Mouse (Mus musculus) CH12.LX (cell line): ENCODE results near the gene Polr2i.

Experiments
- CTCF ChIP-seq, 2 experiments: IDR thresholded peaks in 1 of 2; conservative IDR thresholded peaks in 1 of 2; 2 replicates each; pipeline ENCODE4 v1.5.1; 2011 to 2012; ENCODE audit warnings: low read depth in 2 of 2, low read length in 2 of 2, improper control_type of control experiment in 1 of 2, inconsistent platforms in 1 of 2, mild to moderate bottlenecking in 1 of 2, moderate library complexity in 1 of 2
- EP300 ChIP-seq: IDR thresholded peaks from 2 replicates; pipeline ENCODE4 v1.6.1; 2011; ENCODE audit warnings: low read length, improper control_type of control experiment
- GABPA ChIP-seq: IDR thresholded peaks from 2 replicates; pipeline ENCODE4 v1.6.1; 2012; ENCODE audit warnings: low read depth, low read length, improper control_type of control experiment, inconsistent platforms; ENCODE audit not compliant: insufficient replicate concordance
- KAT2A ChIP-seq: IDR thresholded peaks from 2 replicates; pipeline ENCODE4 v1.6.1; 2012; ENCODE audit warnings: low read length, improper control_type of control experiment, inconsistent platforms; ENCODE audit not compliant: insufficient replicate concordance
- MAX ChIP-seq: IDR thresholded peaks from 2 replicates; pipeline ENCODE4 v1.6.1; 2011; ENCODE audit warnings: low read length, improper control_type of control experiment
- MAZ ChIP-seq: IDR thresholded peaks from 2 replicates; pipeline ENCODE4 v1.6.1; 2012; ENCODE audit warnings: low read depth, mild to moderate bottlenecking, inconsistent platforms, low read length, improper control_type of control experiment, moderate library complexity
- MXI1 ChIP-seq: IDR thresholded peaks from 2 replicates; pipeline ENCODE4 v1.6.1; 2011; ENCODE audit warnings: mild to moderate bottlenecking, low read depth, low read length, improper control_type of control experiment
- MYC ChIP-seq: IDR thresholded peaks from 2 replicates; pipeline ENCODE4 v1.6.1; 2011; ENCODE audit warnings: low read depth, mild to moderate bottlenecking, improper control_type of control experiment, low read length
- POLR2A ChIP-seq: IDR thresholded peaks from 2 replicates; pipeline ENCODE4 v1.6.1; 2011; ENCODE audit warnings: low read depth, mild to moderate bottlenecking, improper control_type of control experiment, low read length
- SIN3A ChIP-seq: IDR thresholded peaks from 2 replicates; pipeline ENCODE4 v1.6.1; 2012; ENCODE audit warnings: low read length, improper control_type of control experiment, inconsistent platforms
- UBTF ChIP-seq: IDR thresholded peaks from 2 replicates; pipeline ENCODE4 v1.6.1; 2012; ENCODE audit warnings: low read depth, mild to moderate bottlenecking, inconsistent platforms, low read length, improper control_type of control experiment, moderate library complexity
- USF1 ChIP-seq: IDR thresholded peaks from 2 replicates; pipeline ENCODE4 v1.6.1; 2014; ENCODE audit warnings: low read depth, mild to moderate bottlenecking, inconsistent platforms, low read length, improper control_type of control experiment
- ZKSCAN1 ChIP-seq: IDR thresholded peaks from 2 replicates; pipeline ENCODE4 v1.6.1; 2012; ENCODE audit warnings: low read depth, inconsistent platforms, low read length, improper control_type of control experiment, borderline replicate concordance
- ZNF384 ChIP-seq: IDR thresholded peaks from 2 replicates; pipeline ENCODE4 v1.6.1; 2012; ENCODE audit warnings: low read depth, low read length, improper control_type of control experiment, inconsistent platforms

- TF ChIP-seq KAT2A (no peak), CTCF (conservative IDR thresholded peaks at IDR 0.05 in 1 of 2, IDR thresholded peaks at IDR 0.05 in 1 of 2; ENCODE audit: low read depth in 2 of 2, low read length in 2 of 2) (no peak), GABPA (no peak), MYC (no peak), USF1 (no peak), MAZ (no peak), ZNF384 (no peak), MAX (no peak), POLR2A (no peak), MXI1 (no peak), EP300 (no peak), UBTF (no peak), SIN3A (no peak), ZKSCAN1 (no peak)
Observed at GRCm38 (mm10) chr7:30269641-30270040, 37.9 kb downstream of the Polr2i start.
